Mouse (Mus musculus) CH12F3 (cell line): ENCODE data around the gene Afap1.

Experiments
- in situ Hi-C: fragments of 300-500 bp; cut with MboI; formaldehyde crosslinking; loops from 2 replicates; pipeline ENCODE4 v1.14.3; 2020; ENCODE audit warnings: low sequenced_read_pairs

Gene Afap1

DNA sequence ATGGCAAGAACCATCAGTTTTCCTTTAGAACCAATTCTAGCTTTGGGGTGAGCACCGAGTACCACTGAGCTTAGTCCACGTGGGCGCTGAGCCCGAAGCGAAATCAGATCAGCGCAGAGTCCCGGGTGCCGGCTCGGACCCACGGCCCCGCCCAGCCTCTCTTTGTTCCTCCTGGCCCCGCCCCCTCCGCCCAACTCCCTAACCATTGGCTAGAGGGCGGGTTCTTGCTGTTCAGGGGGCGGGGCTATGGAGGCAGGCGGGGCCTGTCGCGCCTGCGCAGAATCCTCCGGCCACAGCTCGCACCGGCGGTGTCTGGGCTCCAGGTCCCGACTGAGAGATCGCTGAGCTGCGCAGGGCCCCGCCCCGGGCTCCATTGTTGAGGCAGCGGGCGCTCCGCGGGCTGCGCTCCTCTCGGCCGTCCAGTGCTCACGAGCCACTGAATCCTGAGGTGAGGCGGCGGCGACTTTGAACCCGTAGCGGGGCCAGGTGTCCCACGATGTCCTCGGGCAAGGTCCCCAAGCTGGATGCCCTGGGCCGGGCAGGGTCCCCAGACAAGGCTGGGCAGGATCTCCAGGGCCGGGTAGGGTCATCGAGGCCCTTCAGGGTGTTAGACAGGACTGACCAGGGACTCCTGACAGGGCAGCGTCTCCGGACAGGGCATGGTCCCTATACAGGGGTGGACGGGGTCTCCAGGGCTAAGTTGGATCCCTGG is at the start of gene Afap1:
Gene Afap1 (plus strand): TSS at position 227 of the 712 bp plus-strand sequence.
- in situ Hi-C loops, result no loop called here

DNA sequence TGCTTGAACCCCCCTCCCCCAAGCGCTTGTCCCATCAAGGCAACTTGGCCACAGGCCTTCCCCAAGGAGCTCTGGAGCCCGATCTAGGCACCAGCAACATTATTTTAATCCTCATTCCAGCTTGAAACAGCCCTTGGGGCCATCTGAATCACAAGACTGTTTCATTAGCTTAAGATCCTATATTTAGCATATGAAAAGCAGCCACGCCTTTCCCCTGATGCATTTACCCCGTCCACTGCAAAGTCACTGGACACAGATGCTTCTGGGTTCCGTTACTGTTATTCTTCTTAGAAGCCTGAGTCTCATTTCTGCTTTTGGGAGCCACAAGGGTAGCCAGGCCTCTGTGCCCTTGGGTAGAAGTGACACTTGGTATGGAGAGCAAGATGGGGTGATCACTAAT is 41.6 kb upstream of the Afap1 start:
- in situ Hi-C loops, result loop anchor here (10.0 kb wide), 1 partner anchor 47 kb away; no protein-coding TSS in a partner anchor

DNA sequence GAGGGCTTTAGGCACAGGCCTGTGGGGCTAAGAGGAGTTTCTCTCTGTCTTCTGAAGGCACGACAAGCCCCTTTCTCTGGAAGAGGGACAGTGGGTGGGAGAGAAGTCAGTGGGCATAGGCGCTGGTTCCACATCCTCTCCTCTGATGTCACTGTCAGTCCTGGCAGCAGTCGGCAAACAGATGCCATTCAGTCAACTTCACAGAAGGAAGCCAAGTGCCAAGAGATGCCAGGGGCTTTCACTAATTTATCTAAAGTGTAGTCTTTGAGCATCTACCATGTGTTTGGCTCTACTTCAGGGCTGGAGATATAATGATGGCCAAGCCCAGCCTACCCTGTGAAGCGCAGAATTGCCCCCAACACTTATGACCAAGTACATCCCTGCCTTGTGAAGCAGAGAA is 39.7 kb upstream of the Afap1 start:
- in situ Hi-C loops, result loop anchor here (10.0 kb wide), 1 partner anchor 49 kb away; no protein-coding TSS in a partner anchor

DNA sequence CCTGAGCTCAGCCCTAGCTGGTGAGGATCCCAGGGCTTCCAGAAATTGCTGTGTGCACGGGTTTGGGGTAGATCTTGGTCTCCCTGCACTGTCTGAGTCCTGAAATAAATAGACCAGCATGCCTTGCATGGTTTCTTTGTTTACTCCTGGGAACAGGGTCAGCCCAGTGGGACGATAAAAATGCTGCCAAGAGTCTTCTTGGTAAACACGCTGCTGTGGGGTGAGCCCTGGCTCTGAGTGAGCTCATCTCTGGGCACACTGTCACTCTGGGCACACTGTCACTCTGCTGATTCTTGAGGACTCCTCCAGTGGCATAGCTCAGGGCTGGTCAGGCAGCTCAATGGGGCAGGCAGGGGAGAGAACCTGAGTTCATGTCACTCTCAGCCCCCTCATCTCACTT is 36.9 kb upstream of the Afap1 start:
- in situ Hi-C loops, result loop anchor here (10.0 kb wide), 1 partner anchor 51 kb away; no protein-coding TSS in a partner anchor

DNA sequence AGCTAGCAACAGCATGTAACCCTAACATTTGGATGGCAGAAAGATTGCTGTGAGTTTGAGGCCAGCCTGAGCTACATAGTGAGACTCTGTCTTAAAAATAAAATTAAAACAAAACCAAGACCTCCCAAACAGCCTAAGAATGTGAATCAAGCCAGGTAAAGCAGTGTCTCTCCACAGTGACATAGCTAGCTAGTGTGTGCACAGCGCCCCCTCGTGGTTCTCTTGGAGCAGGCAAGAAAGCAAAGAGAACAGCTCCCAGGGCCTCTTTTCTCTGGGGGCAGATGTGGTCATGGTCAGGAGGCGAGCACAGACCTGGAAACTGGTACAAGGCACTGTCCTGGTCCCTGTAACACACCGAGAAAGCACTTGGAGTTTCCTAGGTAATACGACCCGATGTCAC is 35.0 kb upstream of the Afap1 start:
- in situ Hi-C loops, result loop anchor here (10.0 kb wide), 1 partner anchor 53 kb away; no protein-coding TSS in a partner anchor

DNA sequence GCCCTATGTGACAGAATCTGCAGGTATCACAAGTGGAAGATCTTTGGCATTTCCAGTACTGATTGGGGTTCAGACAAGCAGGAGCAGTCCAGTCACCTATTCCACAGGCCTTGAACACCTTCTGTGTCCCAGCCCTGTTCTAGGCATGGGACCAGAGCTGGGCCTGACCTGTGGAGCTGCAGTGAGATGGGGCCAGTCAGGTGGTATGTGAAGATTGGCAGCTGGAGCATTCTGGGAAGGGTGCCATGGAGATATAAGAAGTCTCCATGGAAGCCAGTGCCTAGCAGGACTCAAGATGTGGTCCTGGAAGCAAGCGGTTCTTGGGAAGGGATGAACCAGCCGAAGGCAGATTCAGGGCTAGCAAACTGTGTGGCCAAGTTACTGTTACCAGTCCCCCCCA is 31.7 kb upstream of the Afap1 start:
- in situ Hi-C loops, result no loop called here

DNA sequence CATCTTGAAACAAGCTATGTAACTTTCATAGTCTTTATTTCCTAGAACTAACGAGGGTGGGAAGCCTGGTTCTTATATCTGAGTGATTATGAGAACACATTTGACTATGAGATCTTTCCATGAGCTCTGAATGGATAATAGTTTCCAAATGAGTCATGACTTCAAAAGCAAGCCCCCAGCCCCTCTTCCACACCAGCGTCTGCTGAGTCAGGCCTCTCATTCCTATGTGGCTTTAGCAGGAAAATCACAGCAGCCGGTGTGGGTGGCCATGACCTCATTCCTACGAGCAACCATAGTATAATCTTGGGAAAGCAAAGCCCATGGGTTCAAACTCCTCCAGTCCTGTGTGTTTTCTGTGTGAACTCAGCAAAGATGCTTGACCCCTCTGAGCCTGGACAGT is 23.1 kb upstream of the Afap1 start:
- in situ Hi-C loops, result no loop called here

DNA sequence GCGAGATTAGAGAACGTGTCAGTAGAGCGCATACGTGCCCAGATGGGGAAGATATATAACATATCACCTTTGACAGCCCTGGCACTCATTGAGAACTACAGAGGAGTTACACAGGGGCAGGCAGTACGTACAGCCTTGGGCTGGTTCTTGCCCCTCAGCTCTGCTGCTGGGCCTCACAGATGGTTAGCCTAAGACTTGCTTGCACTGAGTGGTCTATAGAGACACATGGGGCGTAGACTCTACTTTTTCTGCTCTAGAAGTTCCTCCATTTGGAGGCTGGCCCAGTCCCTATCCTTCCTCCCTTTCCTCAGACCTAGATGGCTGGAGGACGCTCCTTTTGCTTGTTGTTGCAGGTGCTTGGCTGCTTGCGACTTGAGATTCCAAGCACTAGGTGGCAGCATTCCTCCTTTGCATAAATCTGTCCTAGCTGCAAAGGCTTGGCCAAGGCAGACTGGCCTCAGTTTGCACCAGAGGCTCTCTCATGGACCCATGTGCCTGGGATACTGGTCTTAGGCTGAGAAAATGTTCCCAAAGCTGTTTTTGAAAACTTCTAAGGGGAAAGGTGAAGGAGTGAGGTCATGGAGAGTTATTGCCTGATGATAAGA is 22.6 kb upstream of the Afap1 start:
- in situ Hi-C loops, result no loop called here

DNA sequence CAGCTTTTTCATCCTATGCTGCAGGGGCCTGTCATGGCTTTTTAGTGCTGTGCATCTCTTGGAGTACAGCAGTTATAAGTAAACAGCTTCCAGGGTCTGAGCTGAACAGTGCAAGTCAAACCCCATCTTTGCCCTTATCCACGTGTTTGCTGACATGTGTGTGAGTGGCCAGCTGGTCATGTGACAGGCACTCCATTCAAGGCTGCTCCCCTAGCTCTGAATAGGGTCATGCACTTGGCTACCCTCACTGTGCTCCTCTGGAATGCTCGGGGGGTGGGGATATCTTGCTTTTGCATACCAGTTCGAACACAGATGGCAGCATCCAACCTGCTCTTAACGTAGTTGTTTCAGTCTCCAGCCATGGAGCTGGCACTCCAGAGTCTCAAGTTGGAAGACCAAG is 19.7 kb upstream of the Afap1 start:
- in situ Hi-C loops, result no loop called here

DNA sequence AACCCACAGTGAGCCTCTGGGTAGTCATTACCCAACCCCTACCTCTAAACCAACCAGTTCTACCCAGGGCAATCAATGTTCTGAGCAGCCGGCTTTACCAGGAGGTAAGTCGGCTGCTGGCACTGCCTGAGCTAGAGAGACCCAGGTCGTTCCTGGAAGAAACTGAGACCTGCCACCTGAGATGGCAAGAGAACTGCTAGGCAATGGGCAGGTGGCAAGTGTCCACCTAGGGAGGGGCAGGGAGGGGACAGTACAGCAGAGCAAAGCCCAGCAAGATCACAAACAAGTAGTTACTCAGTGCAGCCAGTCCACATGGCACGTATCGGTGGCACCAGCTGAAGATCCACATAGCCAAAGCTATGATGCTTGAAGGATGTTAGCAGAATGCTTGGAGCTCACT is 16.9 kb upstream of the Afap1 start:
- in situ Hi-C loops, result no loop called here

DNA sequence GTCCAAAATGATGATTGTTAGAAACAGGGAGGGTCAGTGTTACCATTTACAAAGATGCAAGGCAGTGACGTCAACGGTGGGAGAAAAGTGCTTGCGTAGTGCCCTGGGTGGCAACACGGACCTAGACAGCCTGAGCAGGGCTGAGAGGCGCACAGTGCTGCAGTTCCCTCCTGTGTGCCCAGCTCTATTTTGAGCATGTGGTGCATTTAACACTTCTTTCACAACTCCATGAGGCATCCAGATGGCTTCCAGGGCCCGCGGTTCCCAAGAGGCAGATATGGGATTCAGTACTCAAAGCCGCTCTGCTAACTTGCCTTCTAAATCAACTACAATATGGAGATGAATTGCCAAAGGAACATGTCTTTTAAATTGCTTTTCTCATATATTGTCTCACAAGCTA is 13.9 kb upstream of the Afap1 start:
- in situ Hi-C loops, result no loop called here

DNA sequence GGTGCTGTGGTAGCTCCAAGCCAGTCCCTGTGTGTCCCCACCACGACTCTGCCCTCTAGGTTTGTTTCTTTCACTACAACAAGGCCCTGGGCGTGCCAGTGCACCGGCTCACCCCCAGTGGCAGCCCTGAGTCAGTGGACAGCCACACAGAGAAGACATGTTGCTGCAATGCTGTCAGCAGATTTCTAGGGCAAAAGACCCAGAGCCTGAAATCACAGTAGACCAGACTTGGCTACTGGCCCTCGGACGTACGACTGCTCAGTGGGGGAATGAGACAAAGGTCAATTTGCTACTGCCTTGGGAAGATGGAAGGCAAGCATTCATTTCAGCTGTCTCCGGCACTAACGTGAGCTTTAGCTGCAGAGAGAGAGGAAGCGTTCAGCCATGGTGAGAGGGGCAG is 10.7 kb upstream of the Afap1 start:
- in situ Hi-C loops, result no loop called here

DNA sequence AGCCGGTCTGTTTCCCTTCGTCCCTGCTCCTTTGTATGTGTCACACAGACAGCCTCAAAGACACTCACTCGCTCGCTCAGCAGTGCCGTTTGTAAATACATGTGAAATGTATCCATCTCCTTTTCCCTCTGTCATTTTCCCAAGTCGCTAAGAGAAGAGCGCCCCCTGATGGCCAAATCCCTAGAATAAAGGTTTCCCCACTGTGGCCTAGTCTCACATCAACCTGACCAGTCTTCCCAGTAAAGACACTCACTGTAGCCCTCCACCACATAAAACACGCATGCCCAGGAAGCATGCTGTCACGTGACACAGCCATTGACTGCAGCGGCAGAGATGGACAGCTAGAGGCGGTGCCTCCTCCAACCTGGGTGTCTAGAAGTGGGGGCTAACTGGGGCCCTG is 8.9 kb upstream of the Afap1 start:
- in situ Hi-C loops, result no loop called here

DNA sequence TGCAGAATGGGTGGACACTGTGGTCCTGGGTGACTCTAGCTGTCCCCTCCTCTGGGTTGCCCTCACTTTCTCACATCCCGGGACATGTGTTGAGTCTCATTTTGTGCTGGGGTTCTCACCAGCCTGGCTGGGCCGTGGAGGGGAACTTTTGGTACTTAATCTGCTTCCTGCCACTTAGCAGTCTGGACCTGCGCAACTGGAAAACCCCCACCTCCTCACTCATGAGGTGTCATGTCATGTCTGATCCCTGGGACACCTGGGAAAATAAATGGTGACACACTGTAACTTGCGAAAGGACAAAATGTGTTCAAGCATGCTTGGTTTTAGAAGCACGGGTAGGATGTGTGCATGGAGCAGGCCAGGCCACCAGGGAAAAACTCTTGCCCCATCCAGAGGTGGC is 8.4 kb upstream of the Afap1 start:
- in situ Hi-C loops, result loop anchor here (5.0 kb wide), 1 partner anchor 88 kb away; no protein-coding TSS in a partner anchor

DNA sequence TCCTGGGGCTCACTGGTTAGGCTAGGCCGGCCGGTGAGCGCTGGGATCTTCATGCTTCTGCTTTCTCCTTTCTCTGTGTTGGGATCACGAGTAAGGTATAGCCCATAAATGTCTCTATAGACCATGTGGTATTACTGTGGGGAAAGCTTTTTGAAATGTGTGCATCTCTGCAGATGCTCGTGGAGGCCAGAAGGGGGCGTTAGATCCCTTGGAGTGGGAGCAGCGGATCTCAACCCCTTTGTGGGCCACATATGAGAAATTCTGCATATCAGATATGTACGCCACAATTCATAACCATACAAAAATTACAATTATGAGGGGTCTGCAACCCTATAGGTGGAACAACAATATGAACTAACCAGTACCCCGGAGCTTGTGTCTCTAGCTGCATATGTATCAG is 4.2 kb upstream of the Afap1 start:
- in situ Hi-C loops, result loop anchor here (5.0 kb wide), 1 partner anchor 83 kb away; no protein-coding TSS in a partner anchor

DNA sequence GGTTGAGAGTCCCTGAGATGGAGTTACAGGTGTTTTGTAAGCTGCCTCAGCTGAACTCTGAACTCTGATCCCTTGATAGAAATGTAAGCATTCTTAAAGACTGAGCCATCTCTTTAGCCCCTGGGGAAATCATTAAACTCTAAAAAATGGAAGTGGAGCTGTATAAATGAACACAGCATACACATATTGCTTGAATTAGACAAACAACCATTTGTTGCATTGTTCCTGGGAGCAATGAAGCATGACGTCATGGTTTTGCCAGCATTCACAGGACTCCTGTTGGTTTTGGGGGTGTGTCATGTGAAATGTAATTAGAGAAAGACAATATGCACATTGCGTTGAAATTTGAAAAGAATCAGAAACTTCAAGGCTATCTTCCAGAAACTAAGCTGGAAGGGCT is 3.5 kb upstream of the Afap1 start:
- in situ Hi-C loops, result loop anchor here (5.0 kb wide), 1 partner anchor 83 kb away; no protein-coding TSS in a partner anchor

DNA sequence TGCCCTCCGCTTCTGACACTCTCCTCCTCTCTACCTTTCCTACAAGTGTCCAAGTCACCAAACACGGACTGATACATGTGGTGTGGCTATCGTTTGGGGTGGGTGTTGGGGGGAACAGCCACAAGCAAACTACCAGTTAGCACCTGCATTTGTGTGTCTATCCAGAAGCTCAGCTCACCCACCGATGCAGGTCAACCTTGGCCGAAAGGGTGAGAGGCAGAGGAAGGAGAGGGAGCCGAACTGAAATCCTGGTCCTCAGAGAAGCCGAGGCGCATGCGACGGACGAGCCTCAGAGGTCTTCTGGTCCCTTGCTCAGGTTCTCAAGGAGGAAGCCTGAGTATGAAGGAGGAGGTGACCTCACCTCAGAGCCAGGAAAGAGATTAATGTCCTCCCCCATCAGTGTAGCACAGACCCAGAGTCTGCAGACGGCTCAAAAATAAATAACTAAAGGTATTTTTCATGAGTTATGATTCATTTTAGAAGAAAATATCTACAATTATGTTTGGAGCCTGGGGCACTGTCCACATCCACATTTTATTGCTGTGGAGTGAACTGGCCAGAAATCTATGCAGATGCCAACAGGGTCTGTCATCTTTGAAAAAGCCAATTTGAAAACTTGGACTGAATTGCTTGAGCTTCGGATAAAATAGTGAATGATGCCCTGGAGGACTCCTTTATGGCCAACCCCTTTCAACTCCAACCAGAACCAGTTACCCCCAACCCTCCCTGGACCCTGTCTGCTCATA is 2.0 kb upstream of the Afap1 start:
- in situ Hi-C loops, result no loop called here

DNA sequence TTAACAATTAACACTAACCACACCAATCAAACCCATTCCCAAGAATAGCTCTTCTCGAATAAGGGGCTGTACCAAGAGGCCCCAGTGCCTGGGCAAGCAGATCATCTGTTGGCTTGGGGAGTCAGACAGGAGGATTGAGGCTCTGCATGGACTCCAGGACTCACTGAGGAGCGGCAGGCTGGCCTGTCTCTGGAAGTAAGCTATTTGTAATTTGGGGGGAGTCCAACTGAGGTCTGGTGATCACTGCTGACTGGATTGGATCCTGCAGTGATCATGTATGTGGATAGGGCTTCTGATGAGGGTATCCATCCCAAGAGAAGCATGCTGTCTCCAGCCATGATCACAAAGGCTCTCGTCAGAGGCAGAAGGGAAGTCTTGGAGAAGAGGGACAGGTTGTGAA is 756 bp upstream of the Afap1 start:
- in situ Hi-C loops, result no loop called here

DNA sequence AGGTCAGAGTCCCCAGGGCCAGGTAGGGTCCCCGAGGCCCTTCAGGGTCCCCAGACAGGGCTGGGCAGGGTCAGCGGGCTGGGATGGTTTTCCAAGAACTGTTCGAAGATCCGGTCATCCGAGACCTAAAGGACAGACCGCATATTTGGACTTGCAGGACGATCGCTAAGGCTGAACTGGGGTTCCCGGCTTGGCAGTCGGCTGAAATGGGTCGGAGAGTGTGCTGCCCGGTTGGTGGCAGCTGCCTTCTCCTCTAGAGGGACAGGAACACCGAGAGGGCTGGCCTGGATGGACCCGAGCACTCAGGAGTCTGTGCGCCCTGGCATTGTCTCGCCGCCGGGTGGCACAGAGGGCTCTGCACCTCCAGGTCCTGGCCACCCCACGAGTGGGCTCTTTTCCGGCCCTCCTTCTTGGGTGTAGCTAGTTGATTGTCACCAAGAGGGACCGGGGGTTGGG is 714 bp downstream of the Afap1 start:
- in situ Hi-C loops, result no loop called here

DNA sequence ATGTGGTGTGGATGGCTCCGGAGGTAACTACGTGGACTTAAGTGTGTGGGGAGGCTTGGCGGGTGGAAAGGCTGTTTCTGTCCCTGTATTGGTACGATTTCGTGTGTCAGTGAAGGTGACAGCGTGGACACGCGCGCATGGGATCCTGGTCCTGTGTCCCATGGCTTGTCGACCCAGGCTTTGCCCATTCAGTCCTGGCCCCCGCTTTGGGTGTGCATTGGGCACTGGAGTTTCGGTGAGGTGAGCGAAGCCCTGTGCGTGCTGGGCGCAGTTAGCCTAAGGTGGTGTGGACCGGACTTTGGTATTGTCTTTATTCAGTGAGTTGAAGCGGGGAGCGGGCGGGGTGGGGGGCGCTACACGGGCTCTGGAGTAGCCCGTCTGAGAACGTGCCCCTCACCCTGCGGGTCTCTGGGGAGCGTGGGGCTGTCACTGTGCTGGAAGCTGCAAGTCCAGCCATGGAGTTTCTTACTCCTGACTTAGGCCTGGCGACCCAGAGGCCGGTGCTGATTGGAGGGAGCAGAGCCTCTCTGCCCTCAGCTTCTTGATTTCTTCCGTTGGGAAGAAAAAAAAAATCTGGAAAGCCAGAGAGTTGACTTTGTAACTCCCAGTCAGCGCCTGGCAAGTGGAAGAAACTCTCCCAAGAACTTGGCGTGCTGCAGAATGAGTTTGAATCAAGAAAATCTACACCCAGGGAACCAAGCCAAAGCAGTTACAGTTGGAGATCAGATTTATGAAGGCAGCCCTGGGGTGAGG is 1.4 kb downstream of the Afap1 start:
- in situ Hi-C loops, result no loop called here

DNA sequence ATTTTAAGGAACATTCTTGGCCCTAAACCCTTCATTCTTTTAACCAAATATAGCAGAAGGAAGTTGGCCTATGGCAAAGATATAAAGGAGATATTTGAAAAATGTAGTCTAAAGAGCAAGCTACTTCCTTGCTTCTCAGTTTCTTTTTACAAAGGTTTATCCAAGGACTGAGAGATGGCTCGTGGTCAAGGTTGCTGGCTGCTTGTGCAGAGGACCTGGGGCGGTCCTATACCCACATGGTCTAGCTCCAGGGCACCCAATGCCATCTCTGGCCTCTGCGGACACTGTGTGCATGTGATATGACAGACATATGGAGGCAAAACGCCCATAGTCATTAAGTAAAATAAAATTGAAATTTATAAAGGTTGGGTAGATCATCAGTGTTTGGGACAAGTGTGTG is 2.8 kb downstream of the Afap1 start:
- in situ Hi-C loops, result no loop called here
